Mouse (Mus musculus) stomach, embryonic 16.5 days (tissue): ENCODE results near the gene Med27. TPM values are rescaled to one million over a fixed set of nuclear protein-coding genes. Genes with fewer than 3 reads are reported as not detected.

Experiments
- ATAC-seq: fragments of 200-750 bp; cut with Nextera tagmentation; 2 replicates; pipeline ENCODE4 v1.8.0; 2017; ENCODE audit warnings: moderate number of reproducible peaks, moderate TSS enrichment; ENCODE audit not compliant: insufficient read depth, low FRiP score
- H3K27ac ChIP-seq: fragments of 300-500 bp; sonication (generic); 2 replicates; pipeline ENCODE4 v1.5.1; 2014; ENCODE audit warnings: low read length
- H3K27me3 ChIP-seq: fragments of 300-500 bp; sonication (generic); 2 replicates; pipeline ENCODE4 v1.6.1; 2014; ENCODE audit warnings: low read length, control low read depth, mixed read lengths; ENCODE audit not compliant: control insufficient read depth, insufficient read depth
- H3K36me3 ChIP-seq: fragments of 300-500 bp; sonication (generic); 2 replicates; pipeline ENCODE4 v1.6.1; 2014; ENCODE audit warnings: low read length; ENCODE audit not compliant: control insufficient read depth, insufficient read depth
- H3K4me1 ChIP-seq: fragments of 300-500 bp; sonication (generic); 2 replicates; pipeline ENCODE4 v1.6.1; 2014; ENCODE audit warnings: low read length, control low read depth, mixed read lengths; ENCODE audit not compliant: control insufficient read depth, insufficient read depth
- H3K4me2 ChIP-seq: fragments of 300-500 bp; sonication (generic); 2 replicates; pipeline ENCODE4 v1.6.1; 2014; ENCODE audit warnings: low read depth, low read length, mixed read lengths
- H3K4me3 ChIP-seq: fragments of 300-500 bp; sonication (generic); replicated peaks from 2 replicates; pipeline ENCODE4 v1.5.1; 2014; ENCODE audit warnings: mild to moderate bottlenecking, low read length
- H3K9ac ChIP-seq: fragments of 300-500 bp; sonication (generic); 2 replicates; pipeline ENCODE4 v1.6.1; 2014; ENCODE audit warnings: low read length
- H3K9me3 ChIP-seq: fragments of 300-500 bp; sonication (generic); replicated peaks from 2 replicates; pipeline ENCODE4 v1.6.1; 2016; ENCODE audit warnings: low read length, control low read depth; ENCODE audit not compliant: control insufficient read depth
- WGBS: fragments of 180-500 bp; shearing (Covaris S2); extraction: QIAGEN DNeasy Blood & Tissue Kit; methylation state at CpG from one replicate; pipeline ENCODE4 v1.1.7; 2014; 5-methylcytosine and 5-hydroxymethylcytosine counted together
- polyA plus RNA-seq: library from polyadenylated mRNA; unstranded; fragments of >200 nt; fragmentation: Nextera tagmentation; extraction: Ambion mirVana; gene quantifications from 2 replicates; pipeline ENCODE4 v1.2.1, GENCODE M21; 2015

Gene Med27
- polyA plus RNA-seq, 1 experiment from 2014 or later = 37.0 TPM

- Histone ChIP-seq H3K27ac (no peak overlapping the region), H3K4me3 (no peak overlapping the region), H3K27me3 (no peaks in the 10 kb centered on the region), H3K4me2 (no peak overlapping the region), H3K9me3 (no peaks in the 10 kb centered on the region), H3K36me3 (no peaks in the 10 kb centered on the region), H3K9ac (no peak overlapping the region), H3K4me1 (peaks cover 16% of the 10 kb centered on the region; the same call in 1 of the 2 replicates)
- ATAC-seq = no peak
- 58% methylated on average over 5 of the region's 5 CpGs for WGBS
Observed at GRCm38 (mm10) chr2:29437111-29437510, 90.5 kb downstream of the Med27 start.

GRCm38 (mm10) chr2:29437861-29438529 is 91.4 kb downstream of the Med27 start:
- Histone ChIP-seq H3K9me3 (no peaks in the 10 kb centered on the region), H3K4me3 (no peak overlapping the region)
- 80% methylated on average over 4 of the region's 4 CpGs for WGBS

GRCm38 (mm10) chr2:29438530-29438862 is 91.9 kb downstream of the Med27 start:
- H3K4me3 ChIP-seq = no peak overlapping the region
- no peak for ATAC-seq

More at GRCm38 (mm10) chr2:29437861-29438529, 91.4 kb downstream of the Med27 start:
- H3K27me3 ChIP-seq = no peaks in the 10 kb centered on the region
- ATAC-seq = no peak
- H3K9ac ChIP-seq = no peak overlapping the region
- H3K36me3 ChIP-seq = no peaks in the 10 kb centered on the region
- H3K4me2 ChIP-seq = no peak overlapping the region
- no peak overlapping the region for H3K27ac ChIP-seq
- H3K4me1 ChIP-seq = peaks cover 16% of the 10 kb centered on the region; the same call in 1 of the 2 replicates

GRCm38 (mm10) chr2:29438986-29439385 is 92.4 kb downstream of the Med27 start:
- H3K27ac ChIP-seq = no peak overlapping the region

More at GRCm38 (mm10) chr2:29438530-29438862, 91.9 kb downstream of the Med27 start:
- no peaks in the 10 kb centered on the region for H3K9me3 ChIP-seq
- H3K9ac ChIP-seq = no peak overlapping the region
- H3K27ac ChIP-seq = no peak overlapping the region
- 70% methylated on average over 5 of the region's 5 CpGs for WGBS
- H3K27me3 ChIP-seq = no peaks in the 10 kb centered on the region
- H3K4me1 ChIP-seq = peaks cover 16% of the 10 kb centered on the region; the same call in 1 of the 2 replicates
- no peaks in the 10 kb centered on the region for H3K36me3 ChIP-seq
- H3K4me2 ChIP-seq = no peak overlapping the region

GRCm38 (mm10) chr2:29439396-29439795 is 92.8 kb downstream of the Med27 start:
- H3K4me3 ChIP-seq = no peak overlapping the region
- H3K27ac ChIP-seq = no peak overlapping the region
- 58% methylated on average over 7 of the region's 7 CpGs for WGBS
- no peak overlapping the region for H3K9ac ChIP-seq
- H3K4me1 ChIP-seq = peaks cover 16% of the 10 kb centered on the region; the same call in 1 of the 2 replicates
- H3K9me3 ChIP-seq = no peaks in the 10 kb centered on the region
- no peaks in the 10 kb centered on the region for H3K36me3 ChIP-seq
- H3K4me2 ChIP-seq = no peak overlapping the region
- H3K27me3 ChIP-seq = no peaks in the 10 kb centered on the region
- ATAC-seq = no peak

More at GRCm38 (mm10) chr2:29438986-29439385, 92.4 kb downstream of the Med27 start:
- Histone ChIP-seq H3K4me2 (no peak overlapping the region), H3K4me1 (peaks cover 16% of the 10 kb centered on the region; the same call in 1 of the 2 replicates), H3K4me3 (no peak overlapping the region), H3K9ac (no peak overlapping the region), H3K27me3 (no peaks in the 10 kb centered on the region), H3K36me3 (no peaks in the 10 kb centered on the region), H3K9me3 (no peaks in the 10 kb centered on the region)
- 83% methylated on average over 1 of the region's 1 CpGs for WGBS
- ATAC-seq = no peak

- WGBS = 55% methylated on average over 7 of the region's 7 CpGs
- H3K4me1 ChIP-seq = peaks cover 16% of the 10 kb centered on the region; the same call in 1 of the 2 replicates
- no peaks in the 10 kb centered on the region for H3K27me3 ChIP-seq
- H3K9ac ChIP-seq = no peak overlapping the region
- no peak overlapping the region for H3K27ac ChIP-seq
- no peaks in the 10 kb centered on the region for H3K36me3 ChIP-seq
- H3K4me3 ChIP-seq = no peak overlapping the region
- no peaks in the 10 kb centered on the region for H3K9me3 ChIP-seq
- ATAC-seq = no peak
- no peak overlapping the region for H3K4me2 ChIP-seq
Observed at GRCm38 (mm10) chr2:29439857-29440502, 93.4 kb downstream of the Med27 start.

GRCm38 (mm10) chr2:29442275-29442674 is 95.7 kb downstream of the Med27 start:
- H3K4me3 ChIP-seq = no peak overlapping the region
- no peaks in the 10 kb centered on the region for H3K27me3 ChIP-seq
- no peaks in the 10 kb centered on the region for H3K9me3 ChIP-seq
- H3K36me3 ChIP-seq = no peaks in the 10 kb centered on the region
- no peak overlapping the region for H3K4me2 ChIP-seq
- H3K27ac ChIP-seq = no peak overlapping the region
- no peak overlapping the region for H3K9ac ChIP-seq
- no peak for ATAC-seq
- H3K4me1 ChIP-seq = peaks cover 10% of the 10 kb centered on the region; the same call in 1 of the 2 replicates

GRCm38 (mm10) chr2:29443626-29444217 is 97.1 kb downstream of the Med27 start:
- H3K9ac ChIP-seq = no peak overlapping the region
- no peaks in the 10 kb centered on the region for H3K36me3 ChIP-seq
- H3K4me2 ChIP-seq = no peak overlapping the region
- no peaks in the 10 kb centered on the region for H3K27me3 ChIP-seq
- no peak overlapping the region for H3K4me3 ChIP-seq
- no peaks in the 10 kb centered on the region for H3K9me3 ChIP-seq
- WGBS = 82% methylated on average over 2 of the region's 2 CpGs
- H3K27ac ChIP-seq = no peak overlapping the region
- ATAC-seq = no peak
- H3K4me1 ChIP-seq = peaks cover 5% of the 10 kb centered on the region; the same call in 1 of the 2 replicates

GRCm38 (mm10) chr2:29448476-29449002 is 101.9 kb downstream of the Med27 start:
- H3K9ac ChIP-seq = no peak overlapping the region
- no peaks in the 10 kb centered on the region for H3K9me3 ChIP-seq
- 75% methylated on average over 7 of the region's 7 CpGs for WGBS
- no peak for ATAC-seq
- H3K4me2 ChIP-seq = no peak overlapping the region
- H3K36me3 ChIP-seq = no peaks in the 10 kb centered on the region
- no peak overlapping the region for H3K27ac ChIP-seq
- peaks cover 4% of the 10 kb centered on the region; the same call in 1 of the 2 replicates for H3K4me1 ChIP-seq
- H3K4me3 ChIP-seq = no peak overlapping the region
- H3K27me3 ChIP-seq = no peaks in the 10 kb centered on the region
